Mouse (Mus musculus) forebrain, embryonic 16.5 days (tissue): ENCODE results near the gene Olfr1352. TPM values are rescaled to one million over a fixed set of nuclear protein-coding genes. Genes with fewer than 3 reads are reported as not detected.
"Not testable (repeated sequence)": the region's sequence is repeated elsewhere in the genome, so short reads cannot be mapped to it uniquely, and the experiment has no call there.

ENCODE experiments used
- ATAC-seq: fragments of 200-750 bp; cut with Nextera tagmentation; 2 replicates; pipeline ENCODE4 v1.8.0; 2017; ENCODE audit warnings: mild to moderate bottlenecking, moderate library complexity
- H3K27ac ChIP-seq: fragments of 300-500 bp; sonication (generic); 2 replicates; pipeline ENCODE4 v1.5.1; 2014; ENCODE audit warnings: low read length, control low read depth
- H3K27me3 ChIP-seq: fragments of 300-500 bp; sonication (generic); replicated peaks from 2 replicates; pipeline ENCODE4 v1.6.1; 2014; ENCODE audit warnings: low read length; ENCODE audit not compliant: control insufficient read depth, insufficient read depth
- H3K36me3 ChIP-seq: fragments of 300-500 bp; sonication (generic); 2 replicates; pipeline ENCODE4 v1.6.1; 2014; ENCODE audit not compliant: control insufficient read depth, insufficient read depth
- H3K4me1 ChIP-seq: fragments of 300-500 bp; sonication (generic); replicated peaks from 2 replicates; pipeline ENCODE4 v1.6.1; 2014; ENCODE audit warnings: low read length; ENCODE audit not compliant: control insufficient read depth, insufficient read depth
- H3K4me2 ChIP-seq: fragments of 300-500 bp; sonication (generic); 2 replicates; pipeline ENCODE4 v1.6.1; 2014; ENCODE audit warnings: mild to moderate bottlenecking, low read length, control low read depth
- H3K4me3 ChIP-seq: fragments of 300-500 bp; sonication (generic); replicated peaks from 2 replicates; pipeline ENCODE4 v1.5.1; 2014; ENCODE audit warnings: mild to moderate bottlenecking, low read length, control low read depth
- H3K9ac ChIP-seq: fragments of 300-500 bp; sonication (generic); replicated peaks from 2 replicates; pipeline ENCODE4 v1.6.1; 2014; ENCODE audit warnings: low read depth, low read length, control low read depth
- H3K9me3 ChIP-seq: fragments of 300-500 bp; sonication (generic); 2 replicates; pipeline ENCODE4 v1.6.1; 2016; ENCODE audit warnings: low read length; ENCODE audit not compliant: control insufficient read depth
- WGBS: fragments of 180-500 bp; shearing (Covaris S2); extraction: QIAGEN DNeasy Blood & Tissue Kit; methylation state at CpG from one replicate; pipeline ENCODE4 v1.1.7; 2014; 5-methylcytosine and 5-hydroxymethylcytosine counted together
- polyA plus RNA-seq: library from polyadenylated mRNA; unstranded; fragments of >200 nt; fragmentation: Nextera tagmentation; extraction: Ambion mirVana; gene quantifications from 2 replicates; pipeline ENCODE4 v1.2.1, GENCODE M21; 2015

Olfr1352 gene
- polyA plus RNA-seq, result not detected in 2 replicates

GRCm38 (mm10) chr10:78980750-78981149 is at the start of gene Olfr1352:
TSS of gene Olfr1352 (plus strand) at chr10:78981050.
- no peak for ATAC-seq
- H3K36me3 ChIP-seq, result no peaks in the 10 kb centered on the region
- no peak within 1 kb of the TSS for H3K4me2 ChIP-seq

GRCm38 (mm10) chr10:78950336-78950735 is 30.5 kb upstream of the Olfr1352 start, which contains the start of gene Olfr8:
TSS of gene Olfr8 (plus strand) at chr10:78950636.
- H3K4me1 ChIP-seq, H3K9ac ChIP-seq, H3K36me3 ChIP-seq, H3K9me3 ChIP-seq, ATAC-seq, H3K4me3 ChIP-seq, H3K27me3 ChIP-seq, H3K27ac ChIP-seq, H3K4me2 ChIP-seq: not testable (repeated sequence)
- WGBS, result 83% methylated on average over 1 of the region's 1 CpGs

More at GRCm38 (mm10) chr10:78980750-78981149, at the start of gene Olfr1352:
- Histone ChIP-seq H3K4me3 (no peak within 1 kb of the TSS), H3K9ac (no peak within 1 kb of the TSS), H3K27ac (no peak within 1 kb of the TSS), H3K27me3 (no peaks in the 10 kb centered on the region), H3K4me1 (no peaks in the 10 kb centered on the region), H3K9me3 (no peaks in the 10 kb centered on the region)

GRCm38 (mm10) chr10:78963009-78963408 is 17.8 kb upstream of the Olfr1352 start, which contains the start of gene Olfr1353:
TSS of gene Olfr1353 (plus strand) at chr10:78963309.
- not testable (repeated sequence) for H3K4me1 ChIP-seq, H3K9me3 ChIP-seq, H3K4me2 ChIP-seq, H3K27me3 ChIP-seq, H3K9ac ChIP-seq, ATAC-seq, H3K36me3 ChIP-seq, H3K27ac ChIP-seq, H3K4me3 ChIP-seq

- WGBS, result 58% methylated on average over 1 of the region's 1 CpGs
- no peak for ATAC-seq
- Histone ChIP-seq H3K27ac (no peak within 1 kb of the TSS), H3K4me3 (no peak within 1 kb of the TSS), H3K4me1 (no peaks in the 10 kb centered on the region), H3K4me2 (no peak within 1 kb of the TSS), H3K27me3 (no peaks in the 10 kb centered on the region), H3K9ac (no peak within 1 kb of the TSS), H3K9me3 (no peaks in the 10 kb centered on the region), H3K36me3 (no peaks in the 10 kb centered on the region)
Measured at GRCm38 (mm10) chr10:79012172-79012571, 31.3 kb downstream of the Olfr1352 start, which contains the start of gene Olfr1351. TSS of gene Olfr1351 (plus strand) at chr10:79012472.

GRCm38 (mm10) chr10:79028441-79028840 is 47.6 kb downstream of the Olfr1352 start, which contains the start of gene Olfr57:
TSS of gene Olfr57 (plus strand) at chr10:79028741.
- ATAC-seq, result no peak
- no peaks in the 10 kb centered on the region for H3K4me1 ChIP-seq
- no peak within 1 kb of the TSS for H3K4me3 ChIP-seq
- no peak within 1 kb of the TSS for H3K27ac ChIP-seq
- no peak within 1 kb of the TSS for H3K9ac ChIP-seq
- H3K4me2 ChIP-seq, result no peak within 1 kb of the TSS
- peaks cover 3% of the 10 kb centered on the region; the same call in 1 of the 2 replicates for H3K9me3 ChIP-seq
- no peaks in the 10 kb centered on the region for H3K36me3 ChIP-seq
- H3K27me3 ChIP-seq, result no peaks in the 10 kb centered on the region

Other genes with a start within 250 kb of the Olfr1352 start
- 0.39 and 0.41 TPM in 2 replicates for gene Ccdc105, start 228.0 kb upstream of the Olfr1352 start, polyA plus RNA-seq
- gene Slc1a6, start 200.6 kb upstream of the Olfr1352 start, polyA plus RNA-seq, result 5.4 and 7.4 TPM in 2 replicates
- gene Olfr1356, start 128.9 kb upstream of the Olfr1352 start, polyA plus RNA-seq, result not detected in 2 replicates
- not detected in 2 replicates for gene Olfr1355, start 105.5 kb upstream of the Olfr1352 start, polyA plus RNA-seq
- gene Olfr1354, start 67.9 kb upstream of the Olfr1352 start, polyA plus RNA-seq, result not detected in 2 replicates
- not detected in 2 replicates for gene Olfr8, start 30.4 kb upstream of the Olfr1352 start, polyA plus RNA-seq
- not detected in 2 replicates for gene Olfr1353, start 17.7 kb upstream of the Olfr1352 start, polyA plus RNA-seq
- not detected in 2 replicates for gene Olfr1351, start 31.4 kb downstream of the Olfr1352 start, polyA plus RNA-seq
- gene Olfr57, start 47.7 kb downstream of the Olfr1352 start, polyA plus RNA-seq, result 0.15 and 0.65 TPM in 2 replicates
- gene 2610008E11Rik, start 116.5 kb downstream of the Olfr1352 start, polyA plus RNA-seq, result 59.6 and 65.9 TPM in 2 replicates
- not detected in 2 replicates for gene Vmn2r80, start 167.7 kb downstream of the Olfr1352 start, polyA plus RNA-seq